Mouse (Mus musculus) kidney, postnatal 25 days (tissue): ENCODE data around the gene Fam83g.
"Not testable (repeated sequence)": the region's sequence is repeated elsewhere in the genome, so short reads cannot be mapped to it uniquely, and the experiment has no call there.

ENCODE experiments used
- DNase-seq, 2 experiments: peaks; one replicate each; pipeline ENCODE4 v3.0.0; 2021; ENCODE audit warnings: mixed read lengths in 2 of 2

Gene Fam83g

GRCm38 (mm10) chr11:61683907-61684731, at the start of gene Fam83g:
Gene Fam83g (plus strand): TSS chr11:61684091.
- DNase-seq = peak; percentile 85 to 90

GRCm38 (mm10) chr11:61636309-61636708, 47.6 kb upstream of the Fam83g start:
- peak; percentile 40 to 68 for DNase-seq

GRCm38 (mm10) chr11:61637413-61637812, 46.5 kb upstream of the Fam83g start:
- DNase-seq = no peak

- DNase-seq = no peak
These were observed 46.0 kb upstream of the Fam83g start for GRCm38 (mm10) chr11:61637856-61638255.

- DNase-seq = no peak
These were observed 44.9 kb upstream of the Fam83g start for GRCm38 (mm10) chr11:61638764-61639536.

GRCm38 (mm10) chr11:61639601-61640177, 44.2 kb upstream of the Fam83g start:
- no peak for DNase-seq

GRCm38 (mm10) chr11:61640585-61640984, 43.3 kb upstream of the Fam83g start:
- DNase-seq = not testable (repeated sequence)

GRCm38 (mm10) chr11:61642106-61642505, 41.8 kb upstream of the Fam83g start:
- no peak for DNase-seq

GRCm38 (mm10) chr11:61643184-61643961, 40.5 kb upstream of the Fam83g start:
- no peak for DNase-seq

- no peak for DNase-seq
These were observed 39.1 kb upstream of the Fam83g start for GRCm38 (mm10) chr11:61644576-61645326.

GRCm38 (mm10) chr11:61645357-61645857, 38.5 kb upstream of the Fam83g start:
- DNase-seq = no peak

- DNase-seq = no peak
These were observed 37.3 kb upstream of the Fam83g start for GRCm38 (mm10) chr11:61646499-61647039.

- no peak for DNase-seq
These were observed 36.6 kb upstream of the Fam83g start for GRCm38 (mm10) chr11:61647110-61647910.

GRCm38 (mm10) chr11:61647956-61648748, 35.7 kb upstream of the Fam83g start:
- peak; percentile 60 to 73 for DNase-seq

- DNase-seq = no peak
These were observed 35.2 kb upstream of the Fam83g start for GRCm38 (mm10) chr11:61648749-61649115.

GRCm38 (mm10) chr11:61649163-61649580, 34.7 kb upstream of the Fam83g start:
- DNase-seq = no peak

- DNase-seq = no peak
These were observed 34.3 kb upstream of the Fam83g start for GRCm38 (mm10) chr11:61649626-61650025.

- no peak for DNase-seq
These were observed 33.2 kb upstream of the Fam83g start for GRCm38 (mm10) chr11:61650470-61651265.

GRCm38 (mm10) chr11:61652216-61652615, 31.7 kb upstream of the Fam83g start:
- no peak for DNase-seq
